Mouse (Mus musculus): Measurements from ENCODE around the gene Odf3l2.

DNA sequence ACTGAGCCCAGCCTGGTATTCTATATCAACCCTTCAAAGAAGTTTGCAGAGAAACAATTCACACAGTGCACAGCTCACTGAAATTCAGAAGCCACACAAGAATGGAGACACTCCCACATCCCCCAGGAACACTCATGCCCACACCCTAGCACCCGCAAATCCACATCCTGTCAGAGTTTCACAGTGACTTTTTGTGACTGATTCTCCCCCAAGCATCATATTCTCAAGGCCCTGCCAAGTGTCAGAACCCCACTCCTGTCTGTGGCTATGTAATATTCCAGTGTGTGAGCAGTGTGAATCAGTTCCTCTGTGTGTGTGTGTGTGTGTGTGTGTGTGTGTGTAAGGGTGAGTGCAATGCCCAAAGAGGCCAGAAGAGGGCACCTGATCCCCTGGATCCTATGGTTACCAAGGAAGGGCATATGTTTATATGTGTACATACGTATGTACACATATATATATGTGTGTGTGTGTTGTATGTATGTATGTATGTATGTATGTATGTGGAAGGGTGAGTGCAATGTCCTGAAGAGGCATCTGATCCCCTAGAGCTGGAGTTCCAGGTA is 46.5 kb upstream of the Odf3l2 start:
- no peak for TF ChIP-seq MAX (IDR thresholded peaks at IDR 0.05)
- no peak for TF ChIP-seq CTCF (IDR thresholded peaks at IDR 0.05; ENCODE audit: control insufficient read depth, insufficient read depth, insufficient read length)
